Mouse (Mus musculus) gastrocnemius, adult 2 months (tissue): ENCODE results near the gene Adora3. TPM values are rescaled to one million over a fixed set of nuclear protein-coding genes. Genes with fewer than 3 reads are reported as not detected.

Experiments
- DNase-seq: peaks from one replicate; pipeline ENCODE4 v3.0.0; 2022
- H3K27ac ChIP-seq: fragments of 200-600 bp; 2 replicates; pipeline ENCODE4 v1.8.1; 2022; ENCODE audit warnings: mild to moderate bottlenecking
- H3K4me3 ChIP-seq: fragments of 200-600 bp; 2 replicates; pipeline ENCODE4 v1.8.1; 2022; ENCODE audit warnings: mild to moderate bottlenecking, moderate library complexity
- CTCF ChIP-seq: fragments of 200-600 bp; IDR thresholded peaks from 2 replicates; pipeline ENCODE4 v1.8.1; 2022; ENCODE audit warnings: antibody characterized with exemption, mild to moderate bottlenecking, moderate library complexity
- intact Hi-C: fragments of 180-260 bp; cut with DNase I; formaldehyde crosslinking; loops from one replicate; pipeline ENCODE4 v1.15.1; 2025
- total RNA-seq, 2 experiments: library from RNA; stranded (reverse); gene quantifications; 2 replicates each; pipeline ENCODE4 v1.2.3; 2021

Adora3 gene
- total RNA-seq, 2 experiments from 2014 or later = not detected

DNA sequence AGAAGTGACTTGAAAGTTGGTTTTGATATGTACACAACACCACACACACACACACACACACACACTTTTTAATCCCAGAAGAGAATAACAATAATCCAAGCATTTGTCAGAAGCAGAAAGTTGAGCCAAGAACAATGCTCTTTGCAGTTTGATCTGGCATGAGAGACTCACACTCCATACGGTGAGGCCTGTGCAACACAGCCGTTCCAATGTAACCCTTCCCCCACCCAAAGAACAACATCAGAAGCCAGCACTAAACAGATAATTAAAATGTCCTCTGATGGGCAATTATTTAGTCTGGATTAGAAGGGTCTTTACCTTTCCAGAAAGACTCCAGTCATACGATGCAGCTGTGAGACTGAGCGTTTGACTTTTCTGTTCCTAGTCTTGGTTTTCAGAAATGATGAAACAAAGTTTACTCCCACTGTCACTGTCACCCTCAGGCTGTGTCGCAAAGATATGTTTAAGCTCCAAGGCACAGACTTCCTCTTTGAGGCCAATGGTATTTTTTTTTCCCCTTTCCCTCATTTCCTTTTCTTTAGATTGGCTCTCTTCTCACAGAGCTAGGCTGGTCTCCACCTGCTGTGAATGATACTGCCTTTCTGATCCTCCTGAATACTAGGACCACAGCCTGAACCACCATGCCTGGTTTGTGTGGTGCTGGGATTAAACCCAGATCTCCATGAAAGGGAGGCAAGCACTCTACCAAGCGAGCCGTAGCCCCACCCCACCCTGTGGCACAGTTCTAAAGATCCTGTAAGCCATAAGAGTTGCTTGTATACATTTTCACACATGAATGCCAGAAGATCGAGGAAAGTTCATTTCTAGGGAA lies 61.8 kb downstream of the Adora3 start, which contains the start of gene I830077J02Rik:
Gene I830077J02Rik (minus strand): TSS at position 425 of the 832 bp plus-strand sequence.
- TF ChIP-seq CTCF = no peak
- no peak within 1 kb of the TSS for H3K27ac ChIP-seq
- no peak for DNase-seq
- intact Hi-C loops = no loop called here
- no peak within 1 kb of the TSS for H3K4me3 ChIP-seq

- no peak overlapping the region for H3K27ac ChIP-seq
- intact Hi-C loops = no loop called here
- H3K4me3 ChIP-seq = no peak overlapping the region
- TF ChIP-seq CTCF = no peak
- no peak for DNase-seq
These were observed 63.3 kb downstream of the Adora3 start for GRCm38 (mm10) chr3:105933926-105934325.

DNA sequence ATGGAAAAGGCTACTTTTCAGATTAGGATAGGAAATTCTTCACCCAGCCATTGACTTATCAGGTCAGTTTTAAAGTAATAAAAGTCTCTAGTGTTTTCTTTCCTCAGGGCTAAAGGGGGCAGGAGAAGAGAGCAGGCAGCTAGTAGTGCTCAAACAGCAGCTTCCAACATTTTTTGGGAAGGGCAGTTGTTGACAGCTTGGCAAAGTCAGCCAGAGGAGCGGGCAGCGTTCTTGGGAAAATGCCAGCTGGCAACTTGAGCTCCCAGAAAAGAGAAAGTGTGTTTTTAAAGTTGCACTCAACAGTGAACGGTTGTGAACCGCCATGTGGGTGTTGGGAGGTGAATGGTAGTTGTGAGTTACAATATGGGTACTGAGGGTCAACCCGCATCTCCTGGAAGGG lies 64.4 kb downstream of the Adora3 start:
- DNase-seq = peak; percentile 65
- no peak for TF ChIP-seq CTCF
- Histone ChIP-seq H3K4me3 (no peak overlapping the region), H3K27ac (no peak overlapping the region)
- intact Hi-C loops = no loop called here

DNA sequence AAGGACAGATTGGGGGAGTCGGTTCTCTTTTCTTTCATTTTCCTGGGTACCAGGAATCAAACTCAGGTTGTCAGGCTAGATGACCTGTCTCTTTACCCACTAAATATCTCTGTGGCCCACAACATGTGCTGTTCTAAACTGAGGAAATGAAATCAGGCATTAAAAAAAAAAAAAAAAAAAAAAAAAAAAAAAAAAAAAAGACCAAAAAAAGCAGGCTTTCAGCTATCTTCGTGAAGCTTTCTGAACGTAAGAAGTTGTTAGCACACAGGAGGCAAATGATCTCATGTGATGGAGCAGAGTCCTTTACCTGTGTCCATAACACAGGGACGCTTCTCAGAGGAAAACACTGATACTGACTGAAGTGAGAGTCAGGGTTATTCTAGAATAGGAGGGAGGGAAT lies 65.5 kb downstream of the Adora3 start:
- TF ChIP-seq CTCF = no peak

DNA sequence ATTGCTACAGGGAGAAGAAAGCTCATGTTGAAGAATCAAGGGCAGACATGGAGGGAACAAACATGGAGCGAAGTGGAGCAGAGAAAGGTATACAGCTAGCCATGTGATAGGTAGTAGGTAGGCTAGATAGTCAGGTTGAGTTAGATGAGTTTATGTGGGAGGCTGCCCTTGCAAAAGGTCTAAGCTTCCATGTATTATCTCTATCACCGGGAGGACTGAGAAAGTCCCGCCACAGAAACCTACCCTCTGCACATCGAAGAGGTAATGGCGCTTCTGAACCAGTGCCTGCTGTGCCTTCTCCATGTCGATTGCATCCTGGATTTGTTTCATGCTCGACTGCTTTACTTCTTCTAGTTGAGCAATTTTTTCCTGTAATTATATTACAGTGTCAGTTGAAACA lies 80.7 kb downstream of the Adora3 start:
- TF ChIP-seq CTCF = no peak
- Histone ChIP-seq H3K4me3 (no peak overlapping the region), H3K27ac (no peak overlapping the region)
- intact Hi-C loops = loop anchor here (10.0 kb wide), 1 partner anchor 1507 kb away; no protein-coding TSS in a partner anchor
- DNase-seq = no peak

More for the DNA sequence above, 65.5 kb downstream of the Adora3 start:
- DNase-seq = no peak
- intact Hi-C loops = no loop called here
- H3K27ac ChIP-seq = no peak overlapping the region
- no peak overlapping the region for H3K4me3 ChIP-seq

DNA sequence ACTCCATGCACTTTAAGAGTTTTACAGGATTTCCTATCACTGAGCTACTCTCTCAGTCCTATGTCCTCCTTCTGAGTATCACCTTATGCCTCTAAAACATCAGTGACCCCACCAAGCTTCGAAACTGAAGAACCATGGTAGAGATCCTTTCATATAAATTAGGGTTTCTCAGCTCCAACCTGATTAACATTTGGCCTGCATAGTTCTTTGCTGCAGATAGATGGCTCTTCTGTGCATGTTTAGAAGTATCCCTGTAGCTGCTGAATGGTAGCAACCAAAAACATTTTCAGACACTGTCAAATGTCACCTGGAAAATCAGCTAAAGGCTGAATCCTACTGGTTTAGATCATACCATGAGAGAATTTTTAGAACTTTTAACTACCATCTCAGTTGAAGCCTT lies 86.6 kb downstream of the Adora3 start:
- peak overlapping the region; percentile 100; the same call in 1 of the 2 replicates for H3K27ac ChIP-seq

DNA sequence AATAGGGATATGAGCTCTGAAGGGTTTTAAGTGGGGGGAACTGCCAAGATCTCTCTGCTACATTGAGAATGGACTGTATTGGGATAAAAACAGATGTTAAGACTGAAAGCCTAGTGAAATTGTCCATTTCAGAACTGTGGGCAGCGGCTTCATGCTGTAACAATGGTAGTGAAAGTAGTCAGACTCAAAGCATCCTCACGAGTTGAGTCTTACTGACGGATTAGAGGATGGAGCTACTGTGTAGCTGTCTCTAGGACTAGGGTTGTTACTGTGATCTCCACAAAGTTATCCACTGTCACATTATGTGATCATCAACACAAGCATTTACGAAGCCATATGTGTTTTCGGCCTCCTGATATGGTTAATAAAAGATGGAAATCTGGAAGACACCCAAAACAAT lies 87.5 kb downstream of the Adora3 start:
- no peak for DNase-seq

More for the DNA sequence above, 86.6 kb downstream of the Adora3 start:
- no peak for DNase-seq
- TF ChIP-seq CTCF = no peak; the same call in 1 of the 2 replicates
- intact Hi-C loops = loop anchor here (5.0 to 10.0 kb wide), 2 partner anchors 270 to 1512 kb away; partner anchors contain the start of gene Ddx20
- peak overlapping the region; percentile 99 for H3K4me3 ChIP-seq

More for the DNA sequence above, 87.5 kb downstream of the Adora3 start:
- H3K27ac ChIP-seq = peak overlapping the region; percentile 100
- H3K4me3 ChIP-seq = peak overlapping the region; percentile 99
- no peak for TF ChIP-seq CTCF
- intact Hi-C loops = loop anchor here (5.0 to 10.0 kb wide), 2 partner anchors 271 to 1513 kb away; partner anchors contain the start of gene Ddx20

Other genes starting within 250 kb of the Adora3 start
- 10 to 100 TPM; 10.7 to 10.9 TPM for gene Ddx20, start 183.3 kb upstream of the Adora3 start, total RNA-seq
- gene Inka2, start 166.3 kb upstream of the Adora3 start, total RNA-seq = 1 to 10 TPM; 2.9 to 4.5 TPM
- 100 to 1,000 TPM in 1 of 2 experiments, 10 to 100 TPM in 1; 86.7 to 101 TPM for gene Rap1a, start 69.5 kb upstream of the Adora3 start, total RNA-seq
- gene Tmigd3, start within 50 bp of the Adora3 start, total RNA-seq = not detected
- under 1 TPM; 0.84 to 0.92 TPM for gene I830077J02Rik, start 61.8 kb downstream of the Adora3 start, total RNA-seq
- 10 to 100 TPM; 29.4 to 30.5 TPM for gene Wdr77, start 88.5 kb downstream of the Adora3 start, total RNA-seq
- gene Atp5f1, start 89.2 kb downstream of the Adora3 start, total RNA-seq = 100 to 1,000 TPM; 520 to 826 TPM
- 1 to 10 TPM in 1 of 2 experiments, under 1 TPM in 1; 0.82 to 1.1 TPM for gene Ovgp1, start 102.9 kb downstream of the Adora3 start, total RNA-seq
- gene Pifo, start 143.8 kb downstream of the Adora3 start, total RNA-seq = not detected
- gene Chil5, start 162.0 kb downstream of the Adora3 start, total RNA-seq = not detected
- not detected for gene Chia1, start 242.4 kb downstream of the Adora3 start, total RNA-seq